Mouse (Mus musculus) kidney, adult 2 months (tissue): Measurements from ENCODE around the gene Tmprss3.

ENCODE experiments used
- CTCF ChIP-seq: fragments of 200-500 bp; conservative IDR thresholded peaks from 2 replicates; pipeline ENCODE4 v1.5.1; 2011; ENCODE audit warnings: low read depth, mild to moderate bottlenecking, control low read depth, low read length, moderate library complexity, mixed read lengths; ENCODE audit not compliant: insufficient read depth, insufficient read length
- POLR2A ChIP-seq: fragments of 200-500 bp; IDR thresholded peaks from one replicate; pipeline ENCODE4 v1.6.1; 2011; ENCODE audit warnings: low read depth, low read length, control low read depth

GRCm38 (mm10) chr17:31157921-31158320, 40.9 kb downstream of the Tmprss3 start:
- TF ChIP-seq POLR2A (no peak), CTCF (no peak)
